Mouse (Mus musculus): Measurements from ENCODE around the gene Nol6. TPM values are rescaled to one million over a fixed set of nuclear protein-coding genes. Genes with fewer than 3 reads are reported as not detected.
A peak's percentile ranks its signal among the peaks of the same experiment; 100 is the strongest.

Gene Nol6
- polyA plus RNA-seq, 1 experiment from 2014 or later, result 26.4 TPM

- Histone ChIP-seq H3K9me3 (ENCODE audit: control insufficient read depth, low read length) (no peaks in the 10 kb centered on the region), H3K36me3 (ENCODE audit: control insufficient read depth, insufficient read depth, low read length) (no peaks in the 10 kb centered on the region; the same call in 1 of the 2 replicates), H3K9ac (ENCODE audit: low read length) (no peak overlapping the region), H3K4me1 (replicated peaks; ENCODE audit: control insufficient read depth, insufficient read depth, low read length) (0 out of 2 replicates have a peak, but pooled peaks cover 3% of the 10 kb centered on the region), H3K27me3 (replicated peaks; ENCODE audit: control insufficient read depth, insufficient read depth, low read length) (no peaks in the 10 kb centered on the region), H3K4me3 (ENCODE audit: low read depth, low read length) (no peak overlapping the region), H3K4me2 (ENCODE audit: low read length) (no peak overlapping the region), H3K27ac (ENCODE audit: low read depth) (no peak overlapping the region)
- 90% methylated on average over 7 of the region's 7 CpGs for WGBS
- ATAC-seq (replicated peaks; ENCODE audit: low FRiP score, low TSS enrichment, low read depth), result no peak
- DNase-seq (ENCODE audit: low spot score), result no peak
Observed at GRCm38 (mm10) chr4:41151186-41151585, 26.9 kb upstream of the Nol6 start.

- H3K27me3 ChIP-seq (replicated peaks; ENCODE audit: control insufficient read depth, insufficient read depth, low read length), result no peaks in the 10 kb centered on the region
- H3K9me3 ChIP-seq (ENCODE audit: control insufficient read depth, low read length), result no peaks in the 10 kb centered on the region
- H3K36me3 ChIP-seq (ENCODE audit: control insufficient read depth, insufficient read depth, low read length), result no peaks in the 10 kb centered on the region; the same call in 1 of the 2 replicates
- H3K4me2 ChIP-seq (ENCODE audit: low read length), result no peak overlapping the region
- WGBS, result 83% methylated on average over 3 of the region's 3 CpGs
- H3K4me3 ChIP-seq (ENCODE audit: low read depth, low read length), result no peak overlapping the region
- H3K4me1 ChIP-seq (replicated peaks; ENCODE audit: control insufficient read depth, insufficient read depth, low read length), result 0 out of 2 replicates have a peak, but pooled peaks cover 3% of the 10 kb centered on the region
- ATAC-seq (replicated peaks; ENCODE audit: low FRiP score, low TSS enrichment, low read depth) (no peak), DNase-seq (ENCODE audit: low spot score) (no peak)
- H3K27ac ChIP-seq (ENCODE audit: low read depth), result no peak overlapping the region
- H3K9ac ChIP-seq (ENCODE audit: low read length), result no peak overlapping the region
Observed at GRCm38 (mm10) chr4:41149891-41150290, 25.6 kb upstream of the Nol6 start.

- ATAC-seq (replicated peaks; ENCODE audit: low FRiP score, low TSS enrichment, low read depth), result no peak
- H3K4me3 ChIP-seq (ENCODE audit: low read depth, low read length), result no peak overlapping the region
Observed at GRCm38 (mm10) chr4:41142601-41143000, 18.3 kb upstream of the Nol6 start.

GRCm38 (mm10) chr4:41140174-41140875 lies 16.1 kb upstream of the Nol6 start:
- Histone ChIP-seq H3K27me3 (replicated peaks; ENCODE audit: control insufficient read depth, insufficient read depth, low read length) (no peaks in the 10 kb centered on the region), H3K4me2 (ENCODE audit: low read length) (no peak overlapping the region), H3K27ac (ENCODE audit: low read depth) (no peak overlapping the region), H3K9ac (ENCODE audit: low read length) (no peak overlapping the region), H3K9me3 (ENCODE audit: control insufficient read depth, low read length) (no peaks in the 10 kb centered on the region), H3K36me3 (ENCODE audit: control insufficient read depth, insufficient read depth, low read length) (peaks cover 25% of the 10 kb centered on the region), H3K4me1 (replicated peaks; ENCODE audit: control insufficient read depth, insufficient read depth, low read length) (peaks cover 6% of the 10 kb centered on the region; the same call in 1 of the 2 replicates), H3K4me3 (ENCODE audit: low read depth, low read length) (no peak overlapping the region)
- DNase-seq (ENCODE audit: low spot score) (no peak), ATAC-seq (replicated peaks; ENCODE audit: low FRiP score, low TSS enrichment, low read depth) (no peak)
- 84% methylated on average over 6 of the region's 6 CpGs for WGBS

More at GRCm38 (mm10) chr4:41142601-41143000, 18.3 kb upstream of the Nol6 start:
- no peak overlapping the region for H3K9ac ChIP-seq (ENCODE audit: low read length)
- no peak overlapping the region for H3K27ac ChIP-seq (ENCODE audit: low read depth)
- H3K36me3 ChIP-seq (ENCODE audit: control insufficient read depth, insufficient read depth, low read length), result peaks cover 25% of the 10 kb centered on the region
- H3K4me2 ChIP-seq (ENCODE audit: low read length), result no peak overlapping the region
- H3K4me1 ChIP-seq (replicated peaks; ENCODE audit: control insufficient read depth, insufficient read depth, low read length), result peaks cover under 1% of the 10 kb centered on the region; the same call in 1 of the 2 replicates
- no peak for DNase-seq (ENCODE audit: low spot score)
- no peaks in the 10 kb centered on the region for H3K9me3 ChIP-seq (ENCODE audit: control insufficient read depth, low read length)
- H3K27me3 ChIP-seq (replicated peaks; ENCODE audit: control insufficient read depth, insufficient read depth, low read length), result no peaks in the 10 kb centered on the region
- 91% methylated on average over 2 of the region's 2 CpGs for WGBS

- H3K4me1 ChIP-seq (replicated peaks; ENCODE audit: control insufficient read depth, insufficient read depth, low read length), result peaks cover 9% of the 10 kb centered on the region
- peaks cover 15% of the 10 kb centered on the region for H3K36me3 ChIP-seq (ENCODE audit: control insufficient read depth, insufficient read depth, low read length)
- no peaks in the 10 kb centered on the region for H3K27me3 ChIP-seq (replicated peaks; ENCODE audit: control insufficient read depth, insufficient read depth, low read length)
- no peak for ATAC-seq (replicated peaks; ENCODE audit: low FRiP score, low TSS enrichment, low read depth)
- H3K4me3 ChIP-seq (ENCODE audit: low read depth, low read length), result peak overlapping the region; percentile 87
- peak overlapping the region; percentile 94 for H3K9ac ChIP-seq (ENCODE audit: low read length)
- H3K27ac ChIP-seq (ENCODE audit: low read depth), result peak overlapping the region; percentile 96
- 0% methylated on average over 8 of the region's 8 CpGs for WGBS
- H3K9me3 ChIP-seq (ENCODE audit: control insufficient read depth, low read length), result no peaks in the 10 kb centered on the region
- peak overlapping the region; percentile 70 for H3K4me2 ChIP-seq (ENCODE audit: low read length)
- DNase-seq (ENCODE audit: low spot score), result no peak
Observed at GRCm38 (mm10) chr4:41136811-41137210, 12.6 kb upstream of the Nol6 start.

- peak overlapping the region; percentile 70 for H3K4me2 ChIP-seq (ENCODE audit: low read length)
- no peaks in the 10 kb centered on the region for H3K9me3 ChIP-seq (ENCODE audit: control insufficient read depth, low read length)
- 1% methylated on average over 4 of the region's 4 CpGs for WGBS
- H3K9ac ChIP-seq (ENCODE audit: low read length), result peak overlapping the region; percentile 94
- no peaks in the 10 kb centered on the region for H3K27me3 ChIP-seq (replicated peaks; ENCODE audit: control insufficient read depth, insufficient read depth, low read length)
- ATAC-seq (replicated peaks; ENCODE audit: low FRiP score, low TSS enrichment, low read depth) (peak; percentile 1; the same call in 1 of the 2 replicates), DNase-seq (ENCODE audit: low spot score) (no peak)
- H3K4me3 ChIP-seq (ENCODE audit: low read depth, low read length), result peak overlapping the region; percentile 87
- H3K27ac ChIP-seq (ENCODE audit: low read depth), result peak overlapping the region; percentile 96
- peaks cover 13% of the 10 kb centered on the region for H3K36me3 ChIP-seq (ENCODE audit: control insufficient read depth, insufficient read depth, low read length)
- H3K4me1 ChIP-seq (replicated peaks; ENCODE audit: control insufficient read depth, insufficient read depth, low read length), result peaks cover 9% of the 10 kb centered on the region
Observed at GRCm38 (mm10) chr4:41136454-41136805, 12.2 kb upstream of the Nol6 start.

GRCm38 (mm10) chr4:41135711-41136453 lies 11.6 kb upstream of the Nol6 start, which contains the start of gene Ube2r2:
Ube2r2 (plus strand) TSS chr4:41135743.
- H3K9ac ChIP-seq (ENCODE audit: low read length), result peak within 1 kb of the TSS; percentile 94
- H3K9me3 ChIP-seq (ENCODE audit: control insufficient read depth, low read length), result no peaks in the 10 kb centered on the region
- peak; percentile 87 for ATAC-seq (replicated peaks; ENCODE audit: low FRiP score, low TSS enrichment, low read depth)
- 1% methylated on average over 56 of the region's 65 CpGs for WGBS
- H3K36me3 ChIP-seq (ENCODE audit: control insufficient read depth, insufficient read depth, low read length), result peaks cover 8% of the 10 kb centered on the region
- peak within 1 kb of the TSS; percentile 87 for H3K4me3 ChIP-seq (ENCODE audit: low read depth, low read length)
- H3K27me3 ChIP-seq (replicated peaks; ENCODE audit: control insufficient read depth, insufficient read depth, low read length), result no peaks in the 10 kb centered on the region
- peak within 1 kb of the TSS; percentile 70 for H3K4me2 ChIP-seq (ENCODE audit: low read length)
- peaks cover 9% of the 10 kb centered on the region for H3K4me1 ChIP-seq (replicated peaks; ENCODE audit: control insufficient read depth, insufficient read depth, low read length)
- DNase-seq (ENCODE audit: low spot score), result peak; percentile 87
- H3K27ac ChIP-seq (ENCODE audit: low read depth), result peak within 1 kb of the TSS; percentile 96

GRCm38 (mm10) chr4:41134935-41135710 lies 10.9 kb upstream of the Nol6 start:
- Histone ChIP-seq H3K4me3 (ENCODE audit: low read depth, low read length) (peak overlapping the region; percentile 87), H3K27me3 (replicated peaks; ENCODE audit: control insufficient read depth, insufficient read depth, low read length) (no peaks in the 10 kb centered on the region), H3K27ac (ENCODE audit: low read depth) (peak overlapping the region; percentile 96), H3K36me3 (ENCODE audit: control insufficient read depth, insufficient read depth, low read length) (0 out of 2 replicates have a peak, but pooled peaks cover under 1% of the 10 kb centered on the region), H3K9me3 (ENCODE audit: control insufficient read depth, low read length) (no peaks in the 10 kb centered on the region), H3K4me2 (ENCODE audit: low read length) (peak overlapping the region; percentile 70), H3K9ac (ENCODE audit: low read length) (peak overlapping the region; percentile 94), H3K4me1 (replicated peaks; ENCODE audit: control insufficient read depth, insufficient read depth, low read length) (peaks cover 9% of the 10 kb centered on the region)
- peak; percentile 93 for DNase-seq (ENCODE audit: low spot score)
- peak; percentile 94 for ATAC-seq (replicated peaks; ENCODE audit: low FRiP score, low TSS enrichment, low read depth)
- under 1% methylated on average over 21 of the region's 70 CpGs for WGBS

All from intestine, embryonic 14.5 days (tissue).